Mouse (Mus musculus) kidney, postnatal 14 days (tissue): ENCODE results near the gene Rps6kc1.

Source experiments
- DNase-seq: peaks from one replicate; pipeline ENCODE4 v3.0.0; 2022; ENCODE audit warnings: mixed read lengths

Rps6kc1 gene

GRCm38 (mm10) chr1:190757899-190758298 lies 153.7 kb downstream of the Rps6kc1 start:
- DNase-seq, result no peak

GRCm38 (mm10) chr1:190751794-190752570 lies 159.6 kb downstream of the Rps6kc1 start:
- no peak for DNase-seq

- no peak for DNase-seq
Measured at GRCm38 (mm10) chr1:190748937-190749336, 162.6 kb downstream of the Rps6kc1 start.

GRCm38 (mm10) chr1:190741421-190741820 lies 170.1 kb downstream of the Rps6kc1 start:
- no peak for DNase-seq

GRCm38 (mm10) chr1:190732803-190733202 lies 178.8 kb downstream of the Rps6kc1 start:
- no peak for DNase-seq

GRCm38 (mm10) chr1:190729516-190730088 lies 182.0 kb downstream of the Rps6kc1 start:
- DNase-seq, result no peak

- no peak for DNase-seq
Measured at GRCm38 (mm10) chr1:190728111-190728651, 183.4 kb downstream of the Rps6kc1 start.

GRCm38 (mm10) chr1:190727385-190727784 lies 184.2 kb downstream of the Rps6kc1 start:
- DNase-seq, result no peak

- DNase-seq, result no peak
Measured at GRCm38 (mm10) chr1:190724591-190725380, 186.8 kb downstream of the Rps6kc1 start.

- DNase-seq, result no peak
Measured at GRCm38 (mm10) chr1:190723926-190724430, 187.6 kb downstream of the Rps6kc1 start.

- DNase-seq, result no peak
Measured at GRCm38 (mm10) chr1:190713848-190714247, 197.7 kb downstream of the Rps6kc1 start.

- DNase-seq, result no peak
Measured at GRCm38 (mm10) chr1:190697576-190697975, 214.0 kb downstream of the Rps6kc1 start.

- DNase-seq, result peak; percentile 49
Measured at GRCm38 (mm10) chr1:190695589-190695988, 216.0 kb downstream of the Rps6kc1 start.

GRCm38 (mm10) chr1:190690528-190691262 lies 220.9 kb downstream of the Rps6kc1 start:
- no peak for DNase-seq

GRCm38 (mm10) chr1:190683060-190683459 lies 228.5 kb downstream of the Rps6kc1 start:
- DNase-seq, result no peak

GRCm38 (mm10) chr1:190682021-190682926 lies 229.3 kb downstream of the Rps6kc1 start:
- no peak for DNase-seq

GRCm38 (mm10) chr1:190675455-190675854 lies 236.1 kb downstream of the Rps6kc1 start:
- DNase-seq, result no peak

GRCm38 (mm10) chr1:190669099-190669498 lies 242.5 kb downstream of the Rps6kc1 start:
- no peak for DNase-seq

- DNase-seq, result no peak
Measured at GRCm38 (mm10) chr1:190667821-190668220, 243.7 kb downstream of the Rps6kc1 start.

- DNase-seq, result no peak
Measured at GRCm38 (mm10) chr1:190667326-190667725, 244.2 kb downstream of the Rps6kc1 start.

- no peak for DNase-seq
Measured at GRCm38 (mm10) chr1:190665490-190665875, 246.1 kb downstream of the Rps6kc1 start.
